Mouse (Mus musculus): ENCODE data around the gene Rpl36a. TPM values are rescaled to one million over a fixed set of nuclear protein-coding genes. Genes with fewer than 3 reads are reported as not detected.
"Not testable (repeated sequence)": the region's sequence is repeated elsewhere in the genome, so short reads cannot be mapped to it uniquely, and the experiment has no call there.

Rpl36a gene
- 100 to 1,000 TPM; 118 to 132 TPM for total RNA-seq (2021)
- long read RNA-seq, experiment 1, transcript Rpl36a-201 (5 exons, 483 nt): major isoform, 42 of 48 reads
- long read RNA-seq, experiment 1, transcript Rpl36a-206 (4 exons, 812 nt): minor isoform, 5 of 48 reads
- long read RNA-seq, experiment 1, partial matches to known transcripts: 0 of 48 reads
- long read RNA-seq, experiment 1, other reads (novel, unspliced or antisense): 0 of 48 reads
- long read RNA-seq, experiment 2, transcript Rpl36a-206 (4 exons, 812 nt): minor isoform, 8 of 40 reads
- long read RNA-seq, experiment 2, transcript Rpl36a-201 (5 exons, 483 nt): major isoform, 32 of 40 reads
- long read RNA-seq, experiment 2, partial matches to known transcripts: 0 of 40 reads
- long read RNA-seq, experiment 2, other reads (novel, unspliced or antisense): 0 of 40 reads

DNA sequence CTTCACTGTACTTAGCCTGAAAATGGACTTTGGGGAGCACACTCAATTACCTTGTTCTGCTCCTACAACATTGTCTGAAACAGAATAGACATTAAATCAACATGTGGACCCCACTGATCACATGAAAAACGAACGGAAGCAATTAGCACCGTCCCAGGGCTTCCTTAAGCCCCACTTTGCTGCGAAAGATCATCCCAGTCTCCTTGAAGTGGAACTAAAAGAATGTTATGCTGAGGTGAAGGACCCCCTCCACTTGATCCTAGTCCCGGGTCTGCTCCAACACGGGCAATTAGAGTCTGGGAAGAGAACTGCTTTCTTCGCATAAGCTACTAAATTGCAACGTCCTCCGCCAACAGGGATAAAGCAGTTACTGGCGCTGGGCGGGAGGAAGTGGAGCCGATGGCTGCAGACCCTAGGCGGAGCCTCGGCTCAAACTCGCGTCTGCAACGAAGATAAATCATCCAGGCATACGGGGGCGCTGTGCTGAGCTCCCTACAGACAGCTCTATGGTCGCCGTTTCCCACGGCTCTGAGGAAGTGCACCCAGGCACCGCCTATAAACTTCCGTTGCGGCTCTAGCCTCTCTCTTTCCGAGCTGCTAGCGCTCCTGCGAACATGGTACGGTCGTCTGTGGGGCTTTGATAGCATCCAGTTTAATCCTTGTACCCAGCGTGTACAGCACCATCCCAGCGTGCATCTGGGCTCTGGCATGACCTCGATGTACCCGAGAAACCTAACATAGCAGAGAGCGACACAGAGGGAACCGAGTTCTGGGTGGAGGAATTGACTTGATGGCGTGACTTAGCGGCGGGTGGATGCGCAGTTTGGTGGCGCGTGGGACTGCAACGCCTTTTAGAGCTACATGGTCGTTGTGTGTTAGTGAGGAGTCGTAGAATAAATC lies at the start of gene Rpl36a:
TSS of gene Rpl36a (plus strand) at position 552 of the 900 bp plus-strand sequence.
- peak; percentile 91 to 94 for DNase-seq (ENCODE audit: low spot score in 2 of 2)
- intact Hi-C loops (cut with DNase I): no loop called here

DNA sequence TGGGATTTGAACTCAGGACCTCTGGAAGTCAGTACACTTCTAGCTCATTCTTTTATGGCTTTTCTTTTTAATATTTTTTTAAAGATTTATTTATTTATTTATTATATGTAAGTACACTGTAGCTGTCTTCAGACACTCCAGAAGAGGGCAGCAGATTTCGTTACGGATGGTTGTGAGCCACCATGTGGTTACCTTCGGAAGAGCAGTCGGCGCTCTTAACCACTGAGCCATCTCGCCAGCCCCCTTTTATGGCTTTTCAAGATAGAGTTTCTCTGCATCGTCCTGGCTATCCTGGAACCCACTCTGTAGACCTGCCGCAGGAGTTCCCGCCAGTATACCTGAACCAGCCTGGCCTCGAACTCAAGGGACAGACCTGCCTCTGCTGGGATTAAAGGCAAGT lies 45.7 kb upstream of the Rpl36a start:
- DNase-seq (ENCODE audit: low spot score in 2 of 2); intact Hi-C loops (cut with DNase I): not testable (repeated sequence)

DNA sequence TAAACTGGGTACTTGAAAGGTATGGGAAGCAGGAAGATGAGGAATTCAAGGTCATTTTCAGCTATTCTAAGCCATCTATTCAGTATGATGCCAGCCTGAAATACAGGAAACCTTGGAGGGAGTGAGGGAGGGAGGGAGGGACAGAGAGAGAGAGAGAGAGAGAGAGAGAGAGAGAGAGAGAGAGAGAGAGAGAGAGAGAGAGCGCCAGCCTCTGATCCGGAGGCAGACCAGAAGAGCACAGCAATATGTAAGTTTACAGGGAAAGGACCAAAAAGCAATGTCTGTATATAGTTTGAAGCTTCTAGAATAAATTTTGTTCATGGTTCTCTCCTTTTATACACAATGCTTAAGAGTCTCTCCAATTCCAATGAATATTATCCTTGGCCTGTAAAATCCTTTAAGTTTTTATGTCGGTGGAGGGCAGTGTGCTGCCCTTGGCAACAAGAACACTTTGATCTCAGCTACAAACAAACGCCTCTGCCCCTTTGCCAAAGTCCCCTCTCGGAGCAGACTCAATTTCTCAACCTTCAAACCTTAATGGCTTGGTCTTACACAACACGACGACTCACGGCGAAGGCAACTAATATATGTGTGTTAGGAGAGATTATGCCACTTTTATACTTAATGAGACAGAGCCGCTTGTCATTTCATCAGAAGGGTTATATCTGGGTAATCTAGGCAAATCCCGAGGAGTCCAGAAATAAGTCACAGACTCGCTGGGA lies 44.9 kb upstream of the Rpl36a start:
- intact Hi-C loops (cut with DNase I): no loop called here
- no peak for DNase-seq (ENCODE audit: low spot score in 2 of 2)

DNA sequence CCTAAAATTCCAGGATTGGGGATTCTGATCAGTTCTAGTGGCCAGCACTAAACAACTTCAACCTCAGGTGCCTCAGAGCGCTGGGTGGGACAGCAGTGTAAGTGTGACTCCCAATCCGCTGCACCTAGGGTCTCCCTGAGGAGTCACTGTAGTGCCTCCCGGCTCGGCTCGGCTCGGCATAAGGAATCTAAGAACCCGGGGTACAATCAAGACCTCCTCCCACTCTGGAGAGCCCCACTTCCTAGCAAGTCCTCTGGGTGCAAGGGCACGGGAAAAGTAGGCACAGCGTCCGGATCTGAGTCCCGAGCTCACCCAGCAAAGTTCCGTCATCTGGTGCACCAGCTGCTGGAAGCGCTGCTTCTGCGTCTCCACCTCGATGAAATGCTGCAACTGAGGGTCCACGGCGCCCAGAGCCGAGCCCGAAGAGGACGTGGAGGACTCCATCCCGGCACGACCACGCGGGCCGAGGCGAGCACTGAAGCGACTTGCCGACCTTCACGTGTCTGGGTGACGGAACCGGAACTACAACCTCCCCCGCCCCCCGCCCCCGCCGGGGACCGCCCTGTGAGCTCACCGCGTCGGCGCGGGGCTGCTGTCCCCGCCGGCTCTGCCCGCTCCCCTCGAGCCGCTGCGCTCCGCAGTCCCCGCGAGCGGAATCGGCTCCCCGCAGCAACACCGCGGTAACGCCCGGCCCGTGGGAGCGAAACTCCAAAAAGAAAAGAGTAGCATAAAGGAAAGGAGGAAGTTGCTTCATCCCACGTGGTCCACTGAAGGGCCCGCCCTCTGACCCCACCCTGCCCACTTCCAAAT lies 44.1 kb upstream of the Rpl36a start, which contains the start of gene Timm8a1:
TSS of gene Timm8a1 (minus strand) at position 721 of the 810 bp plus-strand sequence.
- peak; percentile 13 to 43 for DNase-seq (ENCODE audit: low spot score in 2 of 2)
- intact Hi-C loops (cut with DNase I): no loop called here

DNA sequence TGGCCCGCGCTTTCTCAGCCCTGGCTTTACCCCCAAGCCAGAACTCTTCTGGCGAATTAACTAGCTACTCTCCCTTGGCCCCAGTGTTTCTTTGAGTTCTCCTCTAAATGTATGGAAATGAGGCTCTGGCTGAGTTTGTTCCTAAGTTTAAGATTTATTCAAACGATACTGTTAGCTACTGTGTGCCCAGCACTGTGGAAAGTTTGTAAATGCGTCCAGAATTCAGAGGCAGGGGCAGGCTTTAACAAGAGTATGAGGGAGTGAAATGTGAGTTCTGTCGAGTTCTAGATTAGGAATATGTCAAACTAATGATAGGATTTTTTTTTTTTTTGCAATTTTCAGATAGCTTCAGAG lies 43.5 kb upstream of the Rpl36a start:
- intact Hi-C loops (cut with DNase I): no loop called here
- DNase-seq (ENCODE audit: low spot score in 2 of 2): no peak

DNA sequence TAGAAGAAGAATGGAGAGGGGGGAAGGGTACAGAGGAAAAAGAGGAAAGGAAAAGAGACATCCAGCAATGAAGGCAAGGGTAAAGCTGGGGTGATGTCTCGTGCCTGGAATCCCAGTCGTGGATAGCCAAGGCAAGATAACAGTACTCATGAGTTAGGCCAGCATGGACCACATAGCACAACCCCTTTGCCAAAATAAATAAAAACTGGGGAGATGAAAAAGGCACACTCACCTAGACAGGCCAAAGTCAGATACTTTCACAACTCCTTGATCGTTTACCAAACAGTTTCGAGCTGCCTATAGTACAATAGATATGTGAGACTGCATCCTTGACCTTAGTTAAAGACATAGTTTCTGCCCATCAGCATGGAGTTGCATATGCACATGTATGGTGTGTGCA lies 38.1 kb upstream of the Rpl36a start:
- no peak for DNase-seq (ENCODE audit: low spot score in 2 of 2)
- intact Hi-C loops (cut with DNase I): no loop called here

DNA sequence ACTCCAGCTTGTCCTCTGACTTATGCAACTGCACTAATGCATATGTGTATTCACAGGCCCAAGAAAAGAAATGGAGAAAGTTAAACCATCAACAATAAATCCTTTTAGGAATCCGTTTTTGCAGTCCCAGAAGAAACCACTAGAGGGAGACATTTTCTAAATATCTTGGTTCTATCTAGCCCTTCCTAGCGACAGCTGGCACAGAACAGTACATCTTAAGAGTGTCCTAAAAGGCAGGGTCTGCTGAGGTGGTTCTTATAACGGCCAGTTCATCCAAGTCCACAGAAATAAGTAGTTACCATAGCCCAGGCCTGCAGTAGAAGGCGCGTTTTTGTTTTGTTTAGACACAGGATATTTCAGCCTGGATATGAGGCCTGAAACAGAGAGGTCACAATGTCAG lies 34.6 kb upstream of the Rpl36a start:
- peak; percentile 54 to 74 for DNase-seq (ENCODE audit: low spot score in 2 of 2)
- intact Hi-C loops (cut with DNase I): no loop called here

DNA sequence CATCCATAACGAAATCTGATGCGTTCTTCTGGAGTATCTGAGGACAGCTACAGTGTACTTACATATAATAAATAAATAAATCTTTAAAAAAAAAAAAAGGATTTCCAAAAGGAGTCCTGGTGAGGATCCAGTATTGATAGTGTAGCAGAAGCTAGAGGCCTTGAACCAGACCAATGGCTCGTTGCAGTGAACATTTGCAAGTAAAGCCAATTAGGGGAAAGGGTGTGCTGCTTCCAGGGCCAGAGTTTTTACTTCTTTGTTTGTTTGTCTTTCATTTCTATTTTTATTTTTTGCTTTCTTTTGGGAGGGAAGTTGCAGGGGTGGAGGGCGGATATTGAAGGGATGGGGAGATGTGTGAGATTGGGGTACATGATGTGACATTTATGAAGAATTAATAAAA lies 32.1 kb upstream of the Rpl36a start:
- DNase-seq (ENCODE audit: low spot score in 2 of 2): no peak
- intact Hi-C loops (cut with DNase I): no loop called here

DNA sequence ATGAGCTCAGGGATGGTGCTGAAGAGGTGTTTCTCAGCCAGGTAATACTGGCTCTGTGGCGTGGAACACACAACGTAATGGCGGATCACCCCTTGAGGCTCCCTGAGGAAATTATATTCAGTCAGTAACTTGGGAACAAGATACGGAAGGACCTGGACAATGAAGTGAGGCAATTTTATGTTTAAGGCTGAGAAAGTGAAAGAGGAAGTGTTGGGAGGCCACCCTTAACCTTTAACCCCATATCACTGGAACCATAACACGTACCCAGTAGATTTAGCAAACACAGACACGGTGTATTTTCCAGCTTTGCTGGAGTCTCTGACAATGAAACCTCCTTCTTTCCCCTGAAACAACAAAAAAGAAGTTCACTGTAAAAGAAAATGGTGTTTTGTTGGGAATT lies 31.0 kb upstream of the Rpl36a start:
- DNase-seq (ENCODE audit: low spot score in 2 of 2): no peak
- intact Hi-C loops (cut with DNase I): no loop called here

DNA sequence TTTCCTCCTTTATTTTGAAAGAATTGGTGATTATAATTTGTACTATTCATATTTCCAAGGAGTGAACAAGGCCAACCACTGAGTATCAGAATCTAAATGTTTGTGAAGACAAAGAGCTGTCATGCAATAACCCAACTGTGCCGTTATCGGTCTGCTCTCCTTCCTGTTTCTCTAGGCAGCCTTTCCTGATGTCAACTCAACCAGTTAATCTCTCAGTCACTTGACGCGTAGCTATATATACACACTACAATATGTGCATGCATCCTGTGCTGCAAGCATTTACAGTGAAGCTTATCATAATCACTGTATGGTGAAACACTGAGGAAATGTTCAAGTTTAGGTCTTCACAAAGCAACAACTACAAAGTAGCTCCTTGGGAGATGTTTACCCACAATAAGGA lies 21.1 kb upstream of the Rpl36a start:
- intact Hi-C loops (cut with DNase I): no loop called here
- no peak for DNase-seq (ENCODE audit: low spot score in 2 of 2)

DNA sequence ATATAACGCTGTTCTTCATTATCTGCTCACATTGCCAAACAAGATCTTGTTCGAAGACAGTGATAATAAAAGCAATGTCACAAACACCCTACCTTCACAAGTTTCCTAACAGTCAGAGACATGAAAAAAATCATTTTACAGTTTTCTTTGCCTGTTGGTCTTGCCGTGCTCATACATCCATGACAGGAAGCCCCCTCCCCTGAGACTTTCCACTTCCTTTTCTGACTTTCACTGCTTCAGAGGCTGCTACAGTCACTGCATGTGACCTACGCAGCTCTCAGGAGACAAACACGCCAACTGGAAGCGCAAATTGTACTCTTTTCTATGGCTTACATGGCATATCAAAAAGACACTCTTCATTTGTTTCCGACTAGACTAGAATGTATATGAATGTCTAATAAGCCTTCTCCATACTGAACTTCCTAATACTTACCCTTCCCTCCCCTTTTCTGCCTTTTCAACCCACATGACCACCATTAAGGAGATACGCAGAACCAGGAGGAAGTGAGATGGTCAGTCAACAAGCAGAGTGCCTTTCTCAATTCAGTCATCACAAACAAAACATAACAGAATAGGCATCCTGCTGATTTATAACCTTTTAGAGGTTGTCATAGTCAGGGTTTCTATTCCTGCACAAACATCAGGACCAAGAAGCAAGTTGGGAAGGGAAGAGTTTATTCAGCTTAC lies 18.8 kb upstream of the Rpl36a start:
- no peak for DNase-seq (ENCODE audit: low spot score in 2 of 2)
- intact Hi-C loops (cut with DNase I): no loop called here

DNA sequence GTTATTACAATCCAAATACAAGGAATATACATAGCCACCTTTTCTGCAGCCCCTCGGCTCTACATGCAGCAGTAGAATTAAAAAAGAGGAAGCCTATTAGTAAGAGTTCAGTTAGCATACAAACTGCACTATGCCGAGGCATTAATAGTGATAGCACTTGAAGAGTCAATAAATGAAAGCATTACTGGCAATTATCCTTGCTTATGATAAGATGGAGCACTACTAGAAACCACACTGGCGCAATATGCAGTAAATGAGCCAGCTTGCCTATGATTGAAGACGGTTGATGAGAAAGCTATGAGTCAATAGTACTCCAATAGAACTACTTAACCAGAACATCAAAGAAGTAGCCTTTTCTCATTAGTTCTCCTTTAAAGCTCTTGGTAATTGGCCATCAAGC lies 7.6 kb upstream of the Rpl36a start:
- no peak for DNase-seq (ENCODE audit: low spot score in 2 of 2)
- intact Hi-C loops (cut with DNase I): no loop called here

DNA sequence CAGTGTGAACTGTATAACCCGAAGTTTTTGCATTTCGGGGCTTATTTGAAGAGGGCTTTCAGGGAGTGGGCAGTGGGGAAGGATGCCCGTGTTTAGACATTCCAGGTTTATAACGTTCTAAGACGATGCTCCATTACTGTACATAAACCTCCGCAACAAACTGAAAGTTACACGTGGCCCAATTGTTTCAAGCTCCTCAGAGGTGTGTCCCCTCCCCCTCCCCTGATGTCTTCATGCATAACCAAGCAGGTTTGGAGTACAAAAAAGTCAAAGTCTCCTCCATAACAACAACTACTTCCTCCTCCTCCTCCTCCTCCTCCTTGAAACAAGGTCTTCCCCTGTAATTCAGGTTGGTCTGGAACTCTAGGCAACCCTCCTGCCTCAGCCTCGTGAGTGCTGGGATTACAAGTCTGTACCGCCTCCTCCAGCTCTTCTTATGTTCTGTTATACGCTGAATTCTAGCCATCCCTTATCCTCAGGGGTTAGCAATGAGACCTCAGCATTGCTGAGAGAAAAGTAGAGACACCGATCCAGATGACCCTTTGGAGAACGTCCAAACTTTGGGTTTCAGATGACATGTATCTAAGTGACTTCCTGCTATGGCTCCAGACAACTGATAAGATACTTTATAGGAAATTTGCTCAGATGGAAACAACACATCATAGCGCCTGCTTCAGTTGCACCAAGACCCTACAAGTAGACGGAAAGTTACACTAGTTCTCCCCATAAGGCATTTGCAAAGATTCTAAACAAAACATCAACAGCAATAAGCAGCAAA lies 4.7 kb upstream of the Rpl36a start:
- DNase-seq (ENCODE audit: low spot score in 2 of 2): no peak

DNA sequence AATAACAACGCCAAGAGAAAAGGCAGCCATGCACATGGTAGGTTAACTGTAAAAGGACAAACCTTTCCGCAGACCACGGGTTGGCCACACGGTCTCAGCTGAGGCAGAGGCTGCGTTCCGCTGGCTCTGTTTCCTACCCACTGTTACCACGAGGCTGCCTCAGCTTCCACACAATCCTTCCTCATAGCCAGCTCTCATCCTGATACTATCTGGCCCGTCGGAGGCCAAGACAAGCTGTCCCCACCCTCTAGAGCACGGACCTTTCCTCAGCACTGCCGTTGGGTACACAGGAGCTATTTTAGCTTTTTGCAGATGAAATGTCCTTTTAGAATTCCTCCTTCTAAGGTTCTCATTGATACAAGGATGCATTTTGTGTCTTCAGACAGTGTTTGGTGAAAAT lies 3.2 kb upstream of the Rpl36a start:
- no peak for DNase-seq (ENCODE audit: low spot score in 2 of 2)
- intact Hi-C loops (cut with DNase I): no loop called here

More for the DNA sequence above, 4.7 kb upstream of the Rpl36a start:
- intact Hi-C loops (cut with DNase I): no loop called here

DNA sequence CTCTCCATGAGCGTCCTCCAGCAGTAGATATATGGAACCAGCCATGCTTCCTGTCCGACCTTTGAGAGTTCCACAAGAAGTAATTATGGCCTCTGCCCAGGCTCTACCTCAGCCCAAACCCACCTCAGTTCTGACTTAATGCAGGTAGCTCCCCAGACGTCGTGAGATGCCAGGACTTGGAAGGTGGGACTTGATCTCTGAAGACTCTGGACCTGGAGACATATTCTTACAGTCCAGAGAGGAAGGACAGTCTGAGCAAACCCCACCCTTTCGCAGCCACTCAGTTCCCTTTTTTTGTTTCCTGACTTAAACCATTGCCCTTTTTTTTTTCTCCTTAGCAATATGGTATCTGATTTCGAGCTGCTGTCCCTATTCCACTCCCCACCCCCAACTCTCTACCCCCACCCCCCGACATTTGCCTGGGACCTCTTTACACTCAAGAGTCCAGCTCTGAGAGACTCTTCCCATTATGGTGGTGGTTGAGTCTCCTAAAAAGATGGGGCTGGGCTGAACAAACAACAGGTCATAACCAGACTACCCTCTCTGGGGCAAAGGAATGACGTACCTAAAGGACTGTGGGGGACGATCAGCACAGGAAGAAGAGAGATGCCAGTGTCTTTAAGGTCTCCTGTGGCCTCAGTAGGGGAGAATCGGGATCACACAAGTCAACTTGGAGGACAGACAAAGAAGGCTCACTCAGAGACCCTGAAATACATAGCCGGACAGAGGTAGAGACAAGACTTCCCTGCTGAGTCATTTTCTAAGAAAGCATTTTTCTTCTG lies 2.4 kb upstream of the Rpl36a start, which contains the start of gene Btk:
TSS of gene Btk (minus strand) at position 683 of the 782 bp plus-strand sequence.
- intact Hi-C loops (cut with DNase I): no loop called here
- no peak for DNase-seq (ENCODE audit: low spot score in 2 of 2)

DNA sequence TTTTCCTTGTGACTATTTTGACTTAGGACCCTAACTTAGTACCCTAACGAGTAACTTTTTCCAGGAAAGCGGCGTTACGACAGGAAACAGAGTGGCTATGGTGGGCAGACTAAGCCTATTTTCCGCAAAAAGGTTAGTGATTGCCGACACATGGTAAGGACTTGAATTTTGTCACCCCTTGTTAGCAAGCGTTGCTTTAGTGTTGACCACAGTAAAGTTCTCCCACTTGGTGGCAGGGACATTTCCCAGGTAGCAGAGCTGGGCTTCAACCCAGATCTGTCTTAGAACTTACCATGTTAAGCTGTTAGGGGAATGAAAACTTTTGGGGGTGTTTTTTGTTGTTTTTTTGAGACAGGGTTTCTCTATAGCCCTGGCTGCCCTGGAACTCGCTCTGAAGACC lies 993 bp downstream of the Rpl36a start:
- DNase-seq (ENCODE audit: low spot score in 2 of 2): no peak
- intact Hi-C loops (cut with DNase I): no loop called here

DNA sequence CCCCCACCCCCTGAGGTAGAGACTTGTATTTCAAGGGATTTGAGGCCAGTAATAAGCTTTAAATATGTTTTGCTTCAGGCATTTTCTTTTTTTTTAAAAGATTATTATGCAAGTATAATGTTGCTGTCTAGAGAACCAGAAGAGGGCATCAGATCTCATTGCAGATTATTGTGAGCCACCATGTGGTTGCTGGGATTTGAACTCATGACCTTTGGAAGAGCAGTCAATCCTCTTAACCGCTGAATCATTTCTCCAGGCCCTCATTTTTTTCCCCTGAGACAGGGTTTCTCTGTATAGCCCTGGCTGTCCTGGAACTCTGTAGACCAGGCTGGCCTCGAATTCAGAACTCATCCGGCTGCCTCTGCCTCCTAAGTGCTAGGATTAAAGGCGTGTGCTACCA lies 2.8 kb downstream of the Rpl36a start:
- no peak for DNase-seq (ENCODE audit: low spot score in 2 of 2)
- intact Hi-C loops (cut with DNase I): no loop called here

All from left cerebral cortex, postnatal 14 days (tissue).